Mouse (Mus musculus) midbrain, postnatal 0 days (tissue): Measurements from ENCODE around the gene Cpa5. TPM values are rescaled to one million over a fixed set of nuclear protein-coding genes. Genes with fewer than 3 reads are reported as not detected.

Source experiments
- ATAC-seq: fragments of 200-750 bp; cut with Nextera tagmentation; 2 replicates; pipeline ENCODE4 v1.8.0; 2017; ENCODE audit warnings: moderate number of reproducible peaks, mild to moderate bottlenecking, moderate TSS enrichment, moderate library complexity; ENCODE audit not compliant: low FRiP score
- DNase-seq: peaks from one replicate; pipeline ENCODE4 v3.0.0-alpha.2; 2015; ENCODE audit warnings: low spot score
- H3K27ac ChIP-seq: fragments of 300-500 bp; sonication (generic); 2 replicates; pipeline ENCODE4 v1.5.1; 2014; ENCODE audit warnings: low read depth, mild to moderate bottlenecking, low read length, mixed read lengths
- H3K27me3 ChIP-seq: fragments of 300-500 bp; sonication (generic); 2 replicates; pipeline ENCODE4 v1.6.1; 2014; ENCODE audit warnings: low read length, control low read depth, mixed read lengths; ENCODE audit not compliant: insufficient read depth
- H3K36me3 ChIP-seq: fragments of 300-500 bp; sonication (generic); 2 replicates; pipeline ENCODE4 v1.6.1; 2014; ENCODE audit warnings: low read length, control low read depth, mixed read lengths; ENCODE audit not compliant: insufficient read depth
- H3K4me1 ChIP-seq: fragments of 300-500 bp; sonication (generic); 2 replicates; pipeline ENCODE4 v1.6.1; 2014; ENCODE audit warnings: mild to moderate bottlenecking, control low read depth, antibody characterized with exemption, low read length, mixed read lengths; ENCODE audit not compliant: insufficient read depth
- H3K4me2 ChIP-seq: fragments of 300-500 bp; sonication (generic); 2 replicates; pipeline ENCODE4 v1.6.1; 2014; ENCODE audit warnings: low read depth, mild to moderate bottlenecking, low read length, mixed read lengths; ENCODE audit not compliant: poor library complexity, severe bottlenecking
- H3K4me3 ChIP-seq: fragments of 300-500 bp; sonication (generic); 2 replicates; pipeline ENCODE4 v1.5.1; 2014; ENCODE audit warnings: low read depth, mild to moderate bottlenecking, low read length, moderate library complexity
- H3K9ac ChIP-seq: fragments of 300-500 bp; sonication (generic); replicated peaks from 2 replicates; pipeline ENCODE4 v1.6.1; 2014; ENCODE audit warnings: mild to moderate bottlenecking, low read length, moderate library complexity, mixed read lengths; ENCODE audit not compliant: poor library complexity, severe bottlenecking
- H3K9me3 ChIP-seq: fragments of 300-500 bp; sonication (generic); 2 replicates; pipeline ENCODE4 v1.6.1; 2016; ENCODE audit warnings: low read length, control low read depth
- CTCF ChIP-seq: IDR thresholded peaks from 2 replicates; pipeline ENCODE4 v1.5.1; 2016; ENCODE audit warnings: antibody characterized with exemption, mild to moderate bottlenecking
- WGBS: fragments of 180-500 bp; shearing (Covaris S2); extraction: QIAGEN DNeasy Blood & Tissue Kit; methylation state at CpG from one replicate; pipeline ENCODE4 v1.1.7; 2014; 5-methylcytosine and 5-hydroxymethylcytosine counted together
- polyA plus RNA-seq: library from polyadenylated mRNA; unstranded; fragments of >200 nt; fragmentation: Nextera tagmentation; extraction: Ambion mirVana; gene quantifications from 2 replicates; pipeline ENCODE4 v1.2.1, GENCODE M21; 2015
- total RNA-seq: library from RNA; depleted of rRNA; stranded (reverse); fragments of >200 nt; gene quantifications from 2 replicates; pipeline ENCODE4 v1.2.3, GENCODE M21; 2014

Cpa5 gene
- total and polyA plus RNA-seq, 2 experiments from 2014 or later, result not detected

- H3K27me3 ChIP-seq, result no peaks in the 10 kb centered on the region
- H3K36me3 ChIP-seq, result no peaks in the 10 kb centered on the region
- no peak overlapping the region for H3K4me2 ChIP-seq
- ATAC-seq (no peak), DNase-seq (peak; percentile 24)
- H3K9ac ChIP-seq, result no peak overlapping the region
- H3K9me3 ChIP-seq, result no peaks in the 10 kb centered on the region
- 0 out of 2 replicates have a peak overlapping the region, but pooled peaks have one; percentile 8 for H3K27ac ChIP-seq
- no peak overlapping the region for H3K4me3 ChIP-seq
- H3K4me1 ChIP-seq, result peaks cover 4% of the 10 kb centered on the region; the same call in 1 of the 2 replicates
- WGBS, result 39% methylated on average over 17 of the region's 17 CpGs
- no peak for TF ChIP-seq CTCF
Observed at GRCm38 (mm10) chr6:30579961-30580840, 30.6 kb upstream of the Cpa5 start.

- no peak overlapping the region for H3K4me3 ChIP-seq
- no peak overlapping the region for H3K9ac ChIP-seq
- 39% methylated on average over 8 of the region's 8 CpGs for WGBS
- no peaks in the 10 kb centered on the region for H3K27me3 ChIP-seq
- H3K36me3 ChIP-seq, result no peaks in the 10 kb centered on the region
- ATAC-seq, result no peak
- DNase-seq, result no peak
- no peak overlapping the region for H3K4me2 ChIP-seq
- TF ChIP-seq CTCF, result no peak
- peak overlapping the region; percentile 8; the same call in 1 of the 2 replicates for H3K27ac ChIP-seq
- H3K9me3 ChIP-seq, result no peaks in the 10 kb centered on the region
- H3K4me1 ChIP-seq, result peaks cover 4% of the 10 kb centered on the region; the same call in 1 of the 2 replicates
Observed at GRCm38 (mm10) chr6:30580841-30581176, 30.0 kb upstream of the Cpa5 start.

- H3K27me3 ChIP-seq, result no peaks in the 10 kb centered on the region
- no peak overlapping the region for H3K4me2 ChIP-seq
- no peak overlapping the region for H3K27ac ChIP-seq
- no peak for ATAC-seq
- no peak for TF ChIP-seq CTCF
- no peaks in the 10 kb centered on the region for H3K36me3 ChIP-seq
- no peak for DNase-seq
- H3K9ac ChIP-seq, result no peak overlapping the region
- no peak overlapping the region for H3K4me3 ChIP-seq
- H3K4me1 ChIP-seq, result no peaks in the 10 kb centered on the region
- H3K9me3 ChIP-seq, result no peaks in the 10 kb centered on the region
- WGBS, result 78% methylated on average over 7 of the region's 7 CpGs
Observed at GRCm38 (mm10) chr6:30586886-30587442, 23.8 kb upstream of the Cpa5 start.

GRCm38 (mm10) chr6:30589819-30590218 lies 21.0 kb upstream of the Cpa5 start:
- no peak for TF ChIP-seq CTCF
- H3K27ac ChIP-seq, result no peak overlapping the region
- WGBS, result 46% methylated on average over 2 of the region's 2 CpGs
- DNase-seq (no peak), ATAC-seq (no peak)
- H3K4me3 ChIP-seq, result no peak overlapping the region
- H3K36me3 ChIP-seq, result no peaks in the 10 kb centered on the region
- H3K9me3 ChIP-seq, result no peaks in the 10 kb centered on the region
- no peaks in the 10 kb centered on the region for H3K27me3 ChIP-seq
- H3K4me2 ChIP-seq, result no peak overlapping the region
- no peaks in the 10 kb centered on the region for H3K4me1 ChIP-seq
- no peak overlapping the region for H3K9ac ChIP-seq

GRCm38 (mm10) chr6:30591851-30592404 lies 18.9 kb upstream of the Cpa5 start:
- Histone ChIP-seq H3K36me3 (no peaks in the 10 kb centered on the region), H3K27ac (no peak overlapping the region), H3K4me2 (no peak overlapping the region), H3K4me3 (no peak overlapping the region), H3K4me1 (no peaks in the 10 kb centered on the region), H3K9ac (no peak overlapping the region), H3K27me3 (no peaks in the 10 kb centered on the region), H3K9me3 (no peaks in the 10 kb centered on the region)
- WGBS, result 60% methylated on average over 5 of the region's 5 CpGs
- no peak for TF ChIP-seq CTCF
- ATAC-seq (no peak), DNase-seq (no peak)
